Mouse (Mus musculus) erythroblast, adult 5-6 weeks (primary cell): ENCODE results near the gene Olfr194. TPM values are rescaled to one million over a fixed set of nuclear protein-coding genes. Genes with fewer than 3 reads are reported as not detected.
"Not testable (repeated sequence)": the region's sequence is repeated elsewhere in the genome, so short reads cannot be mapped to it uniquely, and the experiment has no call there.

Experiments used
- ATAC-seq: replicated peaks from 2 replicates; pipeline ENCODE4 v1.8.0; 2016; ENCODE audit warnings: moderate number of reproducible peaks, mild to moderate bottlenecking, moderate TSS enrichment, inconsistent platforms; ENCODE audit not compliant: poor library complexity, low FRiP score, severe bottlenecking
- total RNA-seq, 2 experiments: library from RNA; stranded (forward) in 1 of 2; stranded (reverse) in 1 of 2; fragments of 150-400 nt in 1 of 2; fragments of 200-764, 138-1000 nt in 1 of 2; gene quantifications; 2 replicates each; pipeline versions ENCODE4 v1.2.3 to v1.2.4; 2015 to 2017; ENCODE audit warnings: low replicate concordance in 2 of 2

Olfr194 gene
- total RNA-seq (2015; ENCODE audit: low replicate concordance) (not detected in 2 replicates), total RNA-seq (2017; ENCODE audit: low replicate concordance) (not detected in 2 replicates)

DNA sequence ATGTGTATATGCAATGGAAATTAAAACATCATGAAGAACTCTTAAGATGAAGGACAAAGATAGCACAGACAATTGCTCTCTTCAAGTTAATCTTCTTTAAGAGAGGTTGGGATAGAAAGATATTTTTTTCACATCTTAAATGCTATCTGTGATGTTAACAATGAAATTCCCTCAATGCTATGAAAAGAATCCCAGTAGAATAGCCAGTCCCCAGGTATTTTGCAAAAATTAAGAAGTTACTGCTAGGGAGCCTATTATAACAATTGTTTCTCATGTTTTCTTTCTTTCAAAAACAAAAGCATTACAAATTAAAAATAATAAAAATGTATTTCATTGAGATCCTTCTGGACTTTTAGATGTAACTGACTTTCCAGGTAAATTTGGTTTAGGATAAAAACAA lies at the start of gene Olfr194:
Gene Olfr194, minus strand, starts transcription at position 101 of the 400 bp plus-strand sequence.
- ATAC-seq, result no peak

- ATAC-seq, result no peak
Observed at GRCm38 (mm10) chr16:59170354-59170753, 49.5 kb upstream of the Olfr194 start, which contains the start of gene Olfr196. TSS of gene Olfr196 (minus strand) at chr16:59170454.

DNA sequence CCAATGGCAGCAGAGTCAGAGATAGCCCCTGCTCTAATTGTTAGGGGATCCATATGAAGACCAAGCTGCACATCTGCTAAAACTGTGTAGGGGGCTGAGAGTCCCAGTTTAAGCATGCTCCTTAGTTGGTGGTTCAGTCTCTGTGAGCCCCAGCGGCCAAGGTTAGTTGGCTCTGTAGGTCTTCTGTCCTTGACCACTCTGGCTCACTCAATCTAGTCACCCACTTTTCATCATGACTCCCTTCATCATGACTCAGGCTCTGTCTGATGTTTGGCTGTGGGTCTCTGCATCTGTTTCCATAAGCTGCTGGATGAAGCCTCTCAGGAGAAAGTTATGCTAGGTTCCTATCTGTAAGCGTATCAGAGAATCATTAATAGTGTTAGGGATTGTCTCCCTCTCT lies 31.1 kb upstream of the Olfr194 start:
- ATAC-seq, result no peak

GRCm38 (mm10) chr16:59146746-59147145 lies 25.9 kb upstream of the Olfr194 start, which contains the start of gene Olfr195:
TSS of gene Olfr195 (plus strand) at chr16:59147046.
- no peak for ATAC-seq

- no peak for ATAC-seq
Observed at GRCm38 (mm10) chr16:59141105-59141504, 20.2 kb upstream of the Olfr194 start.

- ATAC-seq, result no peak
Observed at GRCm38 (mm10) chr16:59130740-59131139, 9.9 kb upstream of the Olfr194 start.

DNA sequence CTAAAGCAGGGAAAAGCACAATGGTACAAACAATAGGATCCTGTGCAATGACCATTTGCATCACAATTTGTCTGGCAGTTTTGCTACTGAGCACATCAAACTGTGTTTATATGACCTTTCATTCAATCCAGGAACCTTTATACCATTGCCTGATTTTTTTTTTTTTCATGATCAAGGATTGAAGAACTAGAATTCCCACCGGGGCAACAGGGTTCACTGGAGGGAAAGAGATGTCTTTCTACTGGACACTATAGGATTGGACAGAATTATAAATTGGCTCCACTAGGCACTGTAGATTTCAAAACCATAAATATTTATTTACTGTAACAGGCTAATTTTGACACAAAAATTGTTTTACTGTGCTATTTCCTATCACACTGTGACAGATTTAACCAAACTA lies 9.1 kb downstream of the Olfr194 start, which contains the start of gene Olfr193:
Gene Olfr193, minus strand, starts transcription at position 101 of the 400 bp plus-strand sequence.
- ATAC-seq, result no peak

GRCm38 (mm10) chr16:59108522-59108921 lies 12.3 kb downstream of the Olfr194 start:
- ATAC-seq, result not testable (repeated sequence)

DNA sequence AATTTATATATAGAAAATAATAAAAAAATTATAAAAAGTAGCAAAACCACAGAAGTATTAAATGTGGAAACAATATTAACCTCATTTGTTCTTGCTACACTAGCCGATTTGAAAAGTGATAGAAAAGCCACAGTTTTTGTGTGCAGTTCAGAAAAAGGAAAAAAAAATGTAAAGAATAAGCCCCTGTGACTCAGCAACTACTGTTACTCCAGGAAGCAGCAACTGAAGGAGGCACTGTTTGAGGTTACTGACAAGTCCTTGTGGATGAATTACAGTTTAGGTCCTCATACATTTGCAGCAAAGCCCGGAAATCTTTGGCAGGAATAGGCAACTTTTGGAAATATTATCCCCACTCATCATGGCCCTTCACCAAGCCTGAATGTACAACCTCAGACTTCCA lies 15.6 kb downstream of the Olfr194 start:
- ATAC-seq, result no peak

GRCm38 (mm10) chr16:59089722-59090121 lies 31.1 kb downstream of the Olfr194 start, which contains the start of gene Olfr191:
TSS of gene Olfr191 (minus strand) at chr16:59089822.
- not testable (repeated sequence) for ATAC-seq

- not testable (repeated sequence) for ATAC-seq
Observed at GRCm38 (mm10) chr16:59081113-59081512, 39.8 kb downstream of the Olfr194 start.

DNA sequence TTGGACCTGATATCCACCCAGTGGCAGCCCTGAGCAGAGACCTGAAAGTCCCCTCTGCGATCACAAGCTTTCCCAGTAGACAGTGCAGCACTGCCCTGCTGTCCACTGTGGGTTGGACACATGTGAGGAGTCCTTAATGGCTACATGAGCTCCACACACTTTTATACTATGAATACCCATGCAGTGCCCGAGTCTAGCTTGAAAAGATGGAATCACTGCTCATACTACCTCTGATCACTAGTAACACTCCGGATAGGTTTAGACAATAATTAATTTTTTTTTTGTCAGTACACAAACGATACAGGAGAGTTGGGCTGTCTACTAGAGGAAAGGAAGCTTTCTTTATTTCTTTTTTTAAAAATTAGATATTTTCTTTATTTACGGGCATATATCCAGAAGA lies 43.0 kb downstream of the Olfr194 start, which contains the start of gene Olfr190:
Gene Olfr190, minus strand, starts transcription at position 101 of the 400 bp plus-strand sequence.
- no peak for ATAC-seq

DNA sequence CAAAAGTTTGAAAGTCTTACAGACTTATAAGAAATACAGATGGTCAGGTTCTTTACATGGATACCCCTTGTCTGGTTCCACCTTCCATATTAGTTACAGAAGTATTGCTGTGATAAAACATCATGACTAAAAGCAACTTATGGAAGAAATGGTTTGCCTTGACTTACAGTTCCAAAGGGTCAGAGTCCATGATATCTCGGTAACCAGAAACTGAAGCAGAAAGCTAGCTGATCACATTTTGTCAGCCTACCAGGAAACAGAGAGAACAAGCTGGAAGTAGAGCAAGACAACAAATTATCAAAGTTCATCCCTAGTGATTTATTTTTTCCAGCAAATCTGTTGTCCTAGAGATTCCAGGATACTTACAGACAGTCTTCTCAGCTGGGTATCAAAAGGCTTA lies 47.3 kb downstream of the Olfr194 start:
- no peak for ATAC-seq

DNA sequence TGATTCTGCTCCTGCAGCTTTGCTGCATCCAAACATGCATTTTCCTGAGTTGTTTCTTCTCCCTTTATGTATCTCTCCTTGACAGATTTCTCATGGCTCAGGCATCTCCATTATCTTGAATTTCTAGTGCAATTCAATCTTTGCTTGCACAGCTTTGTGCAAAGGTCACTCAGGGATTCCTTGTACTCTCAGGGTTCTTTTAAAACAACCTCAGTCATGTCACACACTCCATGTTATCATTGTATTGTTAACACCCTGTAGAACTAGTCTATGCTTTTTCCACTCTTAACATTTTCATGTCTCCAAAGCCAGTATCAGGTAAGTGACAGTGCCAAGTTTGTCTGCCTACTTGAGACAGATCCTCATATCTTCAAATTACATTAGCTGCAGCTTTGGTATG lies 49.1 kb downstream of the Olfr194 start:
- ATAC-seq, result no peak

Other genes starting within 250 kb of the Olfr194 start
- not detected in 2 replicates for gene Olfr177, start 246.3 kb downstream of the Olfr194 start, total RNA-seq (2015; ENCODE audit: low replicate concordance)
- gene Olfr177, start 246.3 kb downstream of the Olfr194 start, total RNA-seq (2017; ENCODE audit: low replicate concordance), result not detected in 2 replicates
- gene Olfr178, start 229.0 kb downstream of the Olfr194 start, total RNA-seq (2015; ENCODE audit: low replicate concordance), result not detected in 2 replicates
- not detected in 2 replicates for gene Olfr178, start 229.0 kb downstream of the Olfr194 start, total RNA-seq (2017; ENCODE audit: low replicate concordance)
- not detected in 2 replicates for gene Olfr181, start 192.3 kb downstream of the Olfr194 start, total RNA-seq (2015; ENCODE audit: low replicate concordance)
- gene Olfr181, start 192.3 kb downstream of the Olfr194 start, total RNA-seq (2017; ENCODE audit: low replicate concordance), result not detected in 2 replicates
- gene Olfr180, start 191.7 kb downstream of the Olfr194 start, total RNA-seq (2015; ENCODE audit: low replicate concordance), result not detected in 2 replicates
- gene Olfr180, start 191.7 kb downstream of the Olfr194 start, total RNA-seq (2017; ENCODE audit: low replicate concordance), result not detected in 2 replicates
- not detected in 2 replicates for gene Olfr183, start 125.7 kb downstream of the Olfr194 start, total RNA-seq (2015; ENCODE audit: low replicate concordance)
- not detected in 2 replicates for gene Olfr183, start 125.7 kb downstream of the Olfr194 start, total RNA-seq (2017; ENCODE audit: low replicate concordance)
- gene Olfr186, start 90.8 kb downstream of the Olfr194 start, total RNA-seq (2015; ENCODE audit: low replicate concordance), result not detected in 2 replicates
- gene Olfr186, start 90.8 kb downstream of the Olfr194 start, total RNA-seq (2017; ENCODE audit: low replicate concordance), result not detected in 2 replicates
- gene Olfr187, start 81.3 kb downstream of the Olfr194 start, total RNA-seq (2015; ENCODE audit: low replicate concordance), result not detected in 2 replicates
- not detected in 2 replicates for gene Olfr187, start 81.3 kb downstream of the Olfr194 start, total RNA-seq (2017; ENCODE audit: low replicate concordance)
- gene Olfr190, start 43.1 kb downstream of the Olfr194 start, total RNA-seq (2015; ENCODE audit: low replicate concordance), result not detected in 2 replicates
- under 0.01 TPM in 1 of 2 replicates, not detected in the other for gene Olfr190, start 43.1 kb downstream of the Olfr194 start, total RNA-seq (2017; ENCODE audit: low replicate concordance)
- gene Olfr191, start 31.2 kb downstream of the Olfr194 start, total RNA-seq (2015; ENCODE audit: low replicate concordance), result not detected in 2 replicates
- not detected in 2 replicates for gene Olfr191, start 31.2 kb downstream of the Olfr194 start, total RNA-seq (2017; ENCODE audit: low replicate concordance)
- gene Olfr193, start 9.2 kb downstream of the Olfr194 start, total RNA-seq (2015; ENCODE audit: low replicate concordance), result not detected in 2 replicates
- not detected in 2 replicates for gene Olfr193, start 9.2 kb downstream of the Olfr194 start, total RNA-seq (2017; ENCODE audit: low replicate concordance)
- not detected in 2 replicates for gene Olfr195, start 26.0 kb upstream of the Olfr194 start, total RNA-seq (2015; ENCODE audit: low replicate concordance)
- gene Olfr195, start 26.0 kb upstream of the Olfr194 start, total RNA-seq (2017; ENCODE audit: low replicate concordance), result not detected in 2 replicates
- gene Olfr196, start 49.4 kb upstream of the Olfr194 start, total RNA-seq (2015; ENCODE audit: low replicate concordance), result not detected in 2 replicates
- 0.28 TPM in 1 of 2 replicates, not detected in the other for gene Olfr196, start 49.4 kb upstream of the Olfr194 start, total RNA-seq (2017; ENCODE audit: low replicate concordance)
- gene Olfr198, start 82.5 kb upstream of the Olfr194 start, total RNA-seq (2015; ENCODE audit: low replicate concordance), result not detected in 2 replicates
- not detected in 2 replicates for gene Olfr198, start 82.5 kb upstream of the Olfr194 start, total RNA-seq (2017; ENCODE audit: low replicate concordance)
- gene Olfr199, start 98.7 kb upstream of the Olfr194 start, total RNA-seq (2015; ENCODE audit: low replicate concordance), result not detected in 2 replicates
- gene Olfr199, start 98.7 kb upstream of the Olfr194 start, total RNA-seq (2017; ENCODE audit: low replicate concordance), result not detected in 2 replicates
- gene Olfr201, start 151.6 kb upstream of the Olfr194 start, total RNA-seq (2015; ENCODE audit: low replicate concordance), result not detected in 2 replicates
- gene Olfr201, start 151.6 kb upstream of the Olfr194 start, total RNA-seq (2017; ENCODE audit: low replicate concordance), result not detected in 2 replicates
- gene Olfr202, start 165.7 kb upstream of the Olfr194 start, total RNA-seq (2015; ENCODE audit: low replicate concordance), result not detected in 2 replicates
- gene Olfr202, start 165.7 kb upstream of the Olfr194 start, total RNA-seq (2017; ENCODE audit: low replicate concordance), result not detected in 2 replicates
- not detected in 2 replicates for gene Olfr203, start 177.8 kb upstream of the Olfr194 start, total RNA-seq (2015; ENCODE audit: low replicate concordance)
- not detected in 2 replicates for gene Olfr203, start 177.8 kb upstream of the Olfr194 start, total RNA-seq (2017; ENCODE audit: low replicate concordance)
- gene Olfr204, start 197.2 kb upstream of the Olfr194 start, total RNA-seq (2015; ENCODE audit: low replicate concordance), result not detected in 2 replicates
- gene Olfr204, start 197.2 kb upstream of the Olfr194 start, total RNA-seq (2017; ENCODE audit: low replicate concordance), result not detected in 2 replicates
- not detected in 2 replicates for gene Olfr205, start 210.1 kb upstream of the Olfr194 start, total RNA-seq (2015; ENCODE audit: low replicate concordance)
- not detected in 2 replicates for gene Olfr205, start 210.1 kb upstream of the Olfr194 start, total RNA-seq (2017; ENCODE audit: low replicate concordance)
- not detected in 2 replicates for gene Olfr206, start 228.2 kb upstream of the Olfr194 start, total RNA-seq (2015; ENCODE audit: low replicate concordance)
- gene Olfr206, start 228.2 kb upstream of the Olfr194 start, total RNA-seq (2017; ENCODE audit: low replicate concordance), result not detected in 2 replicates
- not detected in 2 replicates for gene Olfr209, start 242.9 kb upstream of the Olfr194 start, total RNA-seq (2015; ENCODE audit: low replicate concordance)
- gene Olfr209, start 242.9 kb upstream of the Olfr194 start, total RNA-seq (2017; ENCODE audit: low replicate concordance), result not detected in 2 replicates